Mouse (Mus musculus): ENCODE measurements around the gene Gm12248. TPM values are rescaled to one million over a fixed set of nuclear protein-coding genes. Genes with fewer than 3 reads are reported as not detected.
A peak's percentile ranks its signal among the peaks of the same experiment; 100 is the strongest.
"Not testable (repeated sequence)": the region's sequence is repeated elsewhere in the genome, so short reads cannot be mapped to it uniquely, and the experiment has no call there.

Gene Gm12248
- polyA plus RNA-seq, 1 experiment from 2014 or later: not detected

GRCm38 (mm10) chr11:58095561-58095960 lies 2.6 kb upstream of the Gm12248 start:
- Histone ChIP-seq H3K4me3 (ENCODE audit: low read length) (no peak overlapping the region), H3K9ac (replicated peaks; ENCODE audit: low read length) (no peak overlapping the region), H3K4me1 (ENCODE audit: insufficient read depth, low read length) (peaks cover 15% of the 10 kb centered on the region), H3K36me3 (ENCODE audit: insufficient read depth, low read length) (no peaks in the 10 kb centered on the region), H3K9me3 (ENCODE audit: low read length) (no peaks in the 10 kb centered on the region), H3K27me3 (ENCODE audit: insufficient read depth, low read length) (peaks cover 4% of the 10 kb centered on the region; the same call in 1 of the 2 replicates), H3K4me2 (replicated peaks; ENCODE audit: low read depth, low read length) (no peak overlapping the region), H3K27ac (ENCODE audit: low read length) (no peak overlapping the region)
- no peak for ATAC-seq (ENCODE audit: low FRiP score, low TSS enrichment)
- 89% methylated on average over 1 of the region's 1 CpGs for WGBS

GRCm38 (mm10) chr11:58094766-58095165 lies 1.8 kb upstream of the Gm12248 start:
- Histone ChIP-seq H3K4me3 (ENCODE audit: low read length) (no peak overlapping the region), H3K36me3 (ENCODE audit: insufficient read depth, low read length) (no peaks in the 10 kb centered on the region), H3K9me3 (ENCODE audit: low read length) (no peaks in the 10 kb centered on the region), H3K4me1 (ENCODE audit: insufficient read depth, low read length) (peaks cover 15% of the 10 kb centered on the region), H3K27ac (ENCODE audit: low read length) (no peak overlapping the region), H3K9ac (replicated peaks; ENCODE audit: low read length) (no peak overlapping the region), H3K4me2 (replicated peaks; ENCODE audit: low read depth, low read length) (no peak overlapping the region), H3K27me3 (ENCODE audit: insufficient read depth, low read length) (peaks cover 4% of the 10 kb centered on the region; the same call in 1 of the 2 replicates)
- 88% methylated on average over 4 of the region's 4 CpGs for WGBS
- no peak for ATAC-seq (ENCODE audit: low FRiP score, low TSS enrichment)

- Histone ChIP-seq H3K27me3 (ENCODE audit: insufficient read depth, low read length) (no peaks in the 10 kb centered on the region), H3K4me1 (ENCODE audit: insufficient read depth, low read length) (peaks cover 15% of the 10 kb centered on the region), H3K9me3 (ENCODE audit: low read length) (no peaks in the 10 kb centered on the region), H3K36me3 (ENCODE audit: insufficient read depth, low read length) (no peaks in the 10 kb centered on the region), H3K4me3 (ENCODE audit: low read length) (peak overlapping the region; percentile 25), H3K4me2 (replicated peaks; ENCODE audit: low read depth, low read length) (peak overlapping the region; percentile 50), H3K27ac (ENCODE audit: low read length) (no peak overlapping the region), H3K9ac (replicated peaks; ENCODE audit: low read length) (peak overlapping the region; percentile 42; the same call in 1 of the 2 replicates)
- peak; percentile 8; the same call in 1 of the 2 replicates for ATAC-seq (ENCODE audit: low FRiP score, low TSS enrichment)
- WGBS: 35% methylated on average over 4 of the region's 4 CpGs
These were observed 393 bp downstream of the Gm12248 start for GRCm38 (mm10) chr11:58092541-58092940.

GRCm38 (mm10) chr11:58081716-58082115 lies 11.2 kb downstream of the Gm12248 start:
- no peak overlapping the region for H3K27ac ChIP-seq (ENCODE audit: low read length)
- H3K4me1 ChIP-seq (ENCODE audit: insufficient read depth, low read length): no peaks in the 10 kb centered on the region
- WGBS: 88% methylated on average over 6 of the region's 6 CpGs
- H3K9me3 ChIP-seq (ENCODE audit: low read length): peaks cover 3% of the 10 kb centered on the region; the same call in 1 of the 2 replicates
- no peak overlapping the region for H3K4me2 ChIP-seq (replicated peaks; ENCODE audit: low read depth, low read length)
- no peak overlapping the region for H3K4me3 ChIP-seq (ENCODE audit: low read length)
- no peak for ATAC-seq (ENCODE audit: low FRiP score, low TSS enrichment)
- no peaks in the 10 kb centered on the region for H3K27me3 ChIP-seq (ENCODE audit: insufficient read depth, low read length)
- no peaks in the 10 kb centered on the region for H3K36me3 ChIP-seq (ENCODE audit: insufficient read depth, low read length)
- H3K9ac ChIP-seq (replicated peaks; ENCODE audit: low read length): no peak overlapping the region

GRCm38 (mm10) chr11:58077270-58077669 lies 15.7 kb downstream of the Gm12248 start:
- Histone ChIP-seq H3K36me3 (ENCODE audit: insufficient read depth, low read length) (no peaks in the 10 kb centered on the region), H3K4me2 (replicated peaks; ENCODE audit: low read depth, low read length) (no peak overlapping the region), H3K4me1 (ENCODE audit: insufficient read depth, low read length) (no peaks in the 10 kb centered on the region), H3K9me3 (ENCODE audit: low read length) (peaks cover 3% of the 10 kb centered on the region; the same call in 1 of the 2 replicates), H3K27me3 (ENCODE audit: insufficient read depth, low read length) (no peaks in the 10 kb centered on the region), H3K9ac (replicated peaks; ENCODE audit: low read length) (no peak overlapping the region), H3K4me3 (ENCODE audit: low read length) (no peak overlapping the region), H3K27ac (ENCODE audit: low read length) (no peak overlapping the region)
- 32% methylated on average over 4 of the region's 4 CpGs for WGBS
- ATAC-seq (ENCODE audit: low FRiP score, low TSS enrichment): peak; percentile 75

GRCm38 (mm10) chr11:58072978-58073377 lies 20.0 kb downstream of the Gm12248 start:
- 76% methylated on average over 3 of the region's 3 CpGs for WGBS
- Histone ChIP-seq H3K27ac (ENCODE audit: low read length) (no peak overlapping the region), H3K36me3 (ENCODE audit: insufficient read depth, low read length) (no peaks in the 10 kb centered on the region), H3K4me1 (ENCODE audit: insufficient read depth, low read length) (no peaks in the 10 kb centered on the region), H3K27me3 (ENCODE audit: insufficient read depth, low read length) (no peaks in the 10 kb centered on the region), H3K4me2 (replicated peaks; ENCODE audit: low read depth, low read length) (no peak overlapping the region), H3K9ac (replicated peaks; ENCODE audit: low read length) (no peak overlapping the region), H3K4me3 (ENCODE audit: low read length) (no peak overlapping the region), H3K9me3 (ENCODE audit: low read length) (no peaks in the 10 kb centered on the region)
- no peak for ATAC-seq (ENCODE audit: low FRiP score, low TSS enrichment)

GRCm38 (mm10) chr11:58065025-58065424 lies 27.9 kb downstream of the Gm12248 start:
- Histone ChIP-seq H3K9me3 (ENCODE audit: low read length) (no peaks in the 10 kb centered on the region), H3K4me3 (ENCODE audit: low read length) (no peak overlapping the region), H3K4me1 (ENCODE audit: insufficient read depth, low read length) (no peaks in the 10 kb centered on the region), H3K27me3 (ENCODE audit: insufficient read depth, low read length) (no peaks in the 10 kb centered on the region), H3K9ac (replicated peaks; ENCODE audit: low read length) (no peak overlapping the region), H3K36me3 (ENCODE audit: insufficient read depth, low read length) (peaks cover 8% of the 10 kb centered on the region; the same call in 1 of the 2 replicates), H3K4me2 (replicated peaks; ENCODE audit: low read depth, low read length) (no peak overlapping the region), H3K27ac (ENCODE audit: low read length) (no peak overlapping the region)
- ATAC-seq (ENCODE audit: low FRiP score, low TSS enrichment): no peak
- 85% methylated on average over 4 of the region's 4 CpGs for WGBS

- no peaks in the 10 kb centered on the region for H3K4me1 ChIP-seq (ENCODE audit: insufficient read depth, low read length)
- no peak overlapping the region for H3K9ac ChIP-seq (replicated peaks; ENCODE audit: low read length)
- whole genome bisulfite sequencing: 88% methylated on average over 4 of the region's 4 CpGs
- no peaks in the 10 kb centered on the region for H3K27me3 ChIP-seq (ENCODE audit: insufficient read depth, low read length)
- ATAC-seq (ENCODE audit: low FRiP score, low TSS enrichment): no peak
- H3K36me3 ChIP-seq (ENCODE audit: insufficient read depth, low read length): peaks cover 17% of the 10 kb centered on the region
- no peak overlapping the region for H3K4me3 ChIP-seq (ENCODE audit: low read length)
- no peaks in the 10 kb centered on the region for H3K9me3 ChIP-seq (ENCODE audit: low read length)
- no peak overlapping the region for H3K27ac ChIP-seq (ENCODE audit: low read length)
- H3K4me2 ChIP-seq (replicated peaks; ENCODE audit: low read depth, low read length): no peak overlapping the region
These were observed 30.3 kb downstream of the Gm12248 start for GRCm38 (mm10) chr11:58062586-58062985.

- H3K4me3 ChIP-seq (ENCODE audit: low read length); ATAC-seq (ENCODE audit: low FRiP score, low TSS enrichment); H3K9ac ChIP-seq (replicated peaks; ENCODE audit: low read length); H3K27me3 ChIP-seq (ENCODE audit: insufficient read depth, low read length); H3K4me1 ChIP-seq (ENCODE audit: insufficient read depth, low read length); H3K9me3 ChIP-seq (ENCODE audit: low read length); H3K4me2 ChIP-seq (replicated peaks; ENCODE audit: low read depth, low read length); H3K27ac ChIP-seq (ENCODE audit: low read length): not testable (repeated sequence)
- peaks cover 27% of the 10 kb centered on the region for H3K36me3 ChIP-seq (ENCODE audit: insufficient read depth, low read length)
- 86% methylated on average over 3 of the region's 4 CpGs for WGBS
These were observed 31.7 kb downstream of the Gm12248 start for GRCm38 (mm10) chr11:58061218-58061617.

GRCm38 (mm10) chr11:58059752-58060151 lies 33.2 kb downstream of the Gm12248 start:
- not testable (repeated sequence) for H3K9ac ChIP-seq (replicated peaks; ENCODE audit: low read length); ATAC-seq (ENCODE audit: low FRiP score, low TSS enrichment); H3K27me3 ChIP-seq (ENCODE audit: insufficient read depth, low read length); H3K4me1 ChIP-seq (ENCODE audit: insufficient read depth, low read length); H3K9me3 ChIP-seq (ENCODE audit: low read length); H3K4me2 ChIP-seq (replicated peaks; ENCODE audit: low read depth, low read length); H3K4me3 ChIP-seq (ENCODE audit: low read length); H3K27ac ChIP-seq (ENCODE audit: low read length)
- peaks cover 40% of the 10 kb centered on the region for H3K36me3 ChIP-seq (ENCODE audit: insufficient read depth, low read length)
- 92% methylated on average over 7 of the region's 7 CpGs for WGBS

Measured in kidney, embryonic 16.5 days (tissue).